Mouse (Mus musculus): ENCODE measurements around the gene Efna2. TPM values are rescaled to one million over a fixed set of nuclear protein-coding genes. Genes with fewer than 3 reads are reported as not detected.

Efna2 gene
- total RNA-seq, 1 experiment from 2014 or later, result not detected

GRCm38 (mm10) chr10:80172527-80173292 lies 6.6 kb upstream of the Efna2 start, which contains the start of gene 1600002K03Rik:
Gene 1600002K03Rik (plus strand): TSS chr10:80172944.
- peak; percentile 82 to 84 for ATAC-seq (replicated peaks in 1 of 2; ENCODE audit: insufficient read depth in 1 of 2, low FRiP score in 2 of 2, low TSS enrichment in 1 of 2, low read depth in 1 of 2, poor library complexity in 2 of 2, severe bottlenecking in 2 of 2)

- no peak for ATAC-seq (replicated peaks in 1 of 2; ENCODE audit: insufficient read depth in 1 of 2, low FRiP score in 2 of 2, low TSS enrichment in 1 of 2, low read depth in 1 of 2, poor library complexity in 2 of 2, severe bottlenecking in 2 of 2)
Observed at GRCm38 (mm10) chr10:80173358-80173757, 5.9 kb upstream of the Efna2 start.

- no peak for ATAC-seq (replicated peaks in 1 of 2; ENCODE audit: insufficient read depth in 1 of 2, low FRiP score in 2 of 2, low TSS enrichment in 1 of 2, low read depth in 1 of 2, poor library complexity in 2 of 2, severe bottlenecking in 2 of 2)
Observed at GRCm38 (mm10) chr10:80173955-80174640, 5.2 kb upstream of the Efna2 start.

GRCm38 (mm10) chr10:80174705-80175104 lies 4.6 kb upstream of the Efna2 start:
- no peak for ATAC-seq (replicated peaks in 1 of 2; ENCODE audit: insufficient read depth in 1 of 2, low FRiP score in 2 of 2, low TSS enrichment in 1 of 2, low read depth in 1 of 2, poor library complexity in 2 of 2, severe bottlenecking in 2 of 2)

GRCm38 (mm10) chr10:80175536-80176269 lies 3.6 kb upstream of the Efna2 start:
- 0 out of 4 replicates have a peak, but pooled peaks of 1 of the 2 experiments have one; percentile 22 for ATAC-seq (replicated peaks in 1 of 2; ENCODE audit: insufficient read depth in 1 of 2, low FRiP score in 2 of 2, low TSS enrichment in 1 of 2, low read depth in 1 of 2, poor library complexity in 2 of 2, severe bottlenecking in 2 of 2)

- no peak for ATAC-seq (replicated peaks in 1 of 2; ENCODE audit: insufficient read depth in 1 of 2, low FRiP score in 2 of 2, low TSS enrichment in 1 of 2, low read depth in 1 of 2, poor library complexity in 2 of 2, severe bottlenecking in 2 of 2)
Observed at GRCm38 (mm10) chr10:80176270-80176834, 2.9 kb upstream of the Efna2 start.

- ATAC-seq (replicated peaks in 1 of 2; ENCODE audit: insufficient read depth in 1 of 2, low FRiP score in 2 of 2, low TSS enrichment in 1 of 2, low read depth in 1 of 2, poor library complexity in 2 of 2, severe bottlenecking in 2 of 2), result no peak
Observed at GRCm38 (mm10) chr10:80177441-80178279, 1.6 kb upstream of the Efna2 start.

- ATAC-seq (replicated peaks in 1 of 2; ENCODE audit: insufficient read depth in 1 of 2, low FRiP score in 2 of 2, low TSS enrichment in 1 of 2, low read depth in 1 of 2, poor library complexity in 2 of 2, severe bottlenecking in 2 of 2), result no peak
Observed at GRCm38 (mm10) chr10:80180288-80180687, 1.0 kb downstream of the Efna2 start.

GRCm38 (mm10) chr10:80180823-80181222 lies 1.5 kb downstream of the Efna2 start:
- ATAC-seq (replicated peaks in 1 of 2; ENCODE audit: insufficient read depth in 1 of 2, low FRiP score in 2 of 2, low TSS enrichment in 1 of 2, low read depth in 1 of 2, poor library complexity in 2 of 2, severe bottlenecking in 2 of 2), result no peak

GRCm38 (mm10) chr10:80182547-80182946 lies 3.3 kb downstream of the Efna2 start:
- ATAC-seq (replicated peaks in 1 of 2; ENCODE audit: insufficient read depth in 1 of 2, low FRiP score in 2 of 2, low TSS enrichment in 1 of 2, low read depth in 1 of 2, poor library complexity in 2 of 2, severe bottlenecking in 2 of 2), result no peak

- ATAC-seq (replicated peaks in 1 of 2; ENCODE audit: insufficient read depth in 1 of 2, low FRiP score in 2 of 2, low TSS enrichment in 1 of 2, low read depth in 1 of 2, poor library complexity in 2 of 2, severe bottlenecking in 2 of 2), result no peak
Observed at GRCm38 (mm10) chr10:80186649-80187048, 7.4 kb downstream of the Efna2 start.

GRCm38 (mm10) chr10:80187739-80188138 lies 8.5 kb downstream of the Efna2 start:
- no peak for ATAC-seq (replicated peaks in 1 of 2; ENCODE audit: insufficient read depth in 1 of 2, low FRiP score in 2 of 2, low TSS enrichment in 1 of 2, low read depth in 1 of 2, poor library complexity in 2 of 2, severe bottlenecking in 2 of 2)

- ATAC-seq (replicated peaks in 1 of 2; ENCODE audit: insufficient read depth in 1 of 2, low FRiP score in 2 of 2, low TSS enrichment in 1 of 2, low read depth in 1 of 2, poor library complexity in 2 of 2, severe bottlenecking in 2 of 2), result no peak
Observed at GRCm38 (mm10) chr10:80188453-80189024, 9.3 kb downstream of the Efna2 start.

- ATAC-seq (replicated peaks in 1 of 2; ENCODE audit: insufficient read depth in 1 of 2, low FRiP score in 2 of 2, low TSS enrichment in 1 of 2, low read depth in 1 of 2, poor library complexity in 2 of 2, severe bottlenecking in 2 of 2), result no peak
Observed at GRCm38 (mm10) chr10:80189999-80190398, 10.7 kb downstream of the Efna2 start.

- ATAC-seq (replicated peaks in 1 of 2; ENCODE audit: insufficient read depth in 1 of 2, low FRiP score in 2 of 2, low TSS enrichment in 1 of 2, low read depth in 1 of 2, poor library complexity in 2 of 2, severe bottlenecking in 2 of 2), result no peak; a peak in 1 of 4 replicates
Observed at GRCm38 (mm10) chr10:80190491-80191051, 11.3 kb downstream of the Efna2 start.

GRCm38 (mm10) chr10:80193976-80194375 lies 14.7 kb downstream of the Efna2 start:
- no peak for ATAC-seq (replicated peaks in 1 of 2; ENCODE audit: insufficient read depth in 1 of 2, low FRiP score in 2 of 2, low TSS enrichment in 1 of 2, low read depth in 1 of 2, poor library complexity in 2 of 2, severe bottlenecking in 2 of 2)
